Mouse (Mus musculus) kidney, postnatal 10 days (tissue): ENCODE results near the gene Hmga1.

Experiments
- DNase-seq: peaks from one replicate; pipeline ENCODE4 v3.0.0; 2021; ENCODE audit warnings: mixed read lengths

Hmga1 gene

GRCm38 (mm10) chr17:27592565-27592910 lies 36.2 kb downstream of the Hmga1 start:
- DNase-seq: no peak

GRCm38 (mm10) chr17:27595659-27596375 lies 39.5 kb downstream of the Hmga1 start:
- DNase-seq: no peak

DNA sequence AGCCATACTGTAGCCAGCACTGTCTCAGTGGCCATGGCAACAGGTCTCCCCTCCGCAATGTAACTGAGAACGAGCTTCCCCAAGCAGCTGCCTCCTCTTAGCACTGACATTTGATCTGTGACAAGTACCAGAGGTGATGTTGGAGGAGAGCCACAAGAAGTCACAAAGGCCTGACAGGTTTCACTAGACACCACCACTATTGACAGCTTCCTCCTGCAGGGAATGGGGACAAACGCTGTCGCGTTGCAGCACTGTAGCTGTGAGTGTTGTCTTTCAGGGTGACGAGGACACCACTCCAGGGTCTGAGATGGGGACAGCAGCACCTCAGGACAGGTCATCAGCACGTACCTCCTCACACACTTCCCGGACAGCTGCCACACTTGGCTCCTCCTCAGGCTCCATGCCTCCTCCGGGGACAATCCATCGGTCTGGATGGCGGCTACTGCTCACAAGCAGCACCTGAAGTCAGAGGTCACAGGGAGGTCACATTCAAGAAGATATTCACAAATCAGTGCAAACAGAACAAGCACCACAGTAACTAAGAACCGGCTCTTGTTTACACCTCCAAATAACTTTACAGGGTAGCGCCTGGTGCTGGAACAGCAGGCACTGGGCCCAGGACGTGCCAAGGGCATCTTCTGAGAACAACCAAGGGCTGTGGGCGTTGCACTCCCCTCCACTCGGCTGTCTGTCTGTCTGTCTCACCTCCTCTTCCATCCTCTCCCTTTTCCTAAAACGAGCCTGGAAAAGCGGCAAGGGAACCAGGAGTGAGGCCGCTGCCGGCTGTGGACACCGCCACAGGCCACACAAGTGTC lies 40.3 kb downstream of the Hmga1 start:
- DNase-seq: no peak

GRCm38 (mm10) chr17:27600286-27600685 lies 44.0 kb downstream of the Hmga1 start:
- DNase-seq: no peak

- DNase-seq: no peak
These were observed 44.6 kb downstream of the Hmga1 start for GRCm38 (mm10) chr17:27600869-27601268.

GRCm38 (mm10) chr17:27603036-27603435 lies 46.7 kb downstream of the Hmga1 start:
- no peak for DNase-seq

- DNase-seq: no peak
These were observed 47.4 kb downstream of the Hmga1 start for GRCm38 (mm10) chr17:27603522-27604234.

- DNase-seq: no peak
These were observed 53.3 kb downstream of the Hmga1 start for GRCm38 (mm10) chr17:27609576-27609975.

- no peak for DNase-seq
These were observed 54.6 kb downstream of the Hmga1 start for GRCm38 (mm10) chr17:27610679-27611518.

- DNase-seq: no peak
These were observed 55.2 kb downstream of the Hmga1 start for GRCm38 (mm10) chr17:27611519-27611884.

GRCm38 (mm10) chr17:27611994-27612393 lies 55.7 kb downstream of the Hmga1 start:
- no peak for DNase-seq

DNA sequence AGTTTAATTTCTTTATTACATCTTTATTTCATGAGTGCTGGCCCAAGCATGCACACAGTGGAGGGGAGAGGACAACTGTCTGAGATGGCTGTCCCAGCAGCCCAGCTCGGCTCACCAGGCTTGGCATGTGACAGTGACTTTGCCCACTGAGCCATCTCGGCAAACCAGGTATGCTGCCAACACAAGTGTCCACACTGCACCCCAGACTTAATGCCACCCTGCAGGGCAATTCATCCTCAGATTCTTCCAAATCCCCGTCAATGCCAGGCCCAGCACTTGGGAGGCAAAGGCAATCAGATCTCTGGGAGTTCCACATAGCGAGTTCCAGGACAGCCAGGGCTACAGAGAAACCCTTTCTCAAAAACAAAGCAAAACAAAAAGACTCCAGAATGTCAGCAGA lies 56.7 kb downstream of the Hmga1 start:
- DNase-seq: no peak
